Mouse (Mus musculus): ENCODE results near the gene Pttg1. TPM values are rescaled to one million over a fixed set of nuclear protein-coding genes. Genes with fewer than 3 reads are reported as not detected.

Gene Pttg1
- polyA plus RNA-seq, 1 experiment from 2014 or later = 57.5 TPM

DNA sequence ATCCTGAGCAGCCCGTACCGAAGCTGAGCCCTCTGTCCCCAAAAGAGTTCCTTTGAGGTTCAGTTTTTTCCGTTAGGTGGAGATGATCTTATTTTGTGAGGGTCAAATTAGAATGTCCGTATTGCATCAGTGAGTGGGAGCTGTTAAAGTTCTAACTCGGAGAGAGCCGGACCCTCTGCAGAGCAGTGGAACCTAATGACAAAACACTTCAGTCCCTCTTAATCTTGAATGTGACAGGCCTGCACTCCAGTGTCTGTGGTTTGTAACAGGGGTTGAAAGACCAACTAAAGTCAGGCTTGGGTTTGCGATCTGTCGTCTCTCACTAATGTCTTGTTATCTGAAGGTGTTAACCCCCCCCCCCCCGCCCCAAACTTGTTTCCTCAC lies 8.0 kb upstream of the Pttg1 start:
- H3K4me3 ChIP-seq = peak overlapping the region; percentile 88
- no peaks in the 10 kb centered on the region for H3K9me3 ChIP-seq (replicated peaks)
- peak; percentile 60 for ATAC-seq
- peak overlapping the region; percentile 76 for H3K27ac ChIP-seq
- peaks cover 20% of the 10 kb centered on the region for H3K36me3 ChIP-seq
- H3K4me1 ChIP-seq = peaks cover 10% of the 10 kb centered on the region
- H3K27me3 ChIP-seq (replicated peaks) = no peaks in the 10 kb centered on the region
- peak overlapping the region; percentile 72 for H3K9ac ChIP-seq
- H3K4me2 ChIP-seq = peak overlapping the region; percentile 79
- under 1% methylated on average over 9 of the region's 9 CpGs for WGBS (ENCODE audit: insufficient replicate concordance)

DNA sequence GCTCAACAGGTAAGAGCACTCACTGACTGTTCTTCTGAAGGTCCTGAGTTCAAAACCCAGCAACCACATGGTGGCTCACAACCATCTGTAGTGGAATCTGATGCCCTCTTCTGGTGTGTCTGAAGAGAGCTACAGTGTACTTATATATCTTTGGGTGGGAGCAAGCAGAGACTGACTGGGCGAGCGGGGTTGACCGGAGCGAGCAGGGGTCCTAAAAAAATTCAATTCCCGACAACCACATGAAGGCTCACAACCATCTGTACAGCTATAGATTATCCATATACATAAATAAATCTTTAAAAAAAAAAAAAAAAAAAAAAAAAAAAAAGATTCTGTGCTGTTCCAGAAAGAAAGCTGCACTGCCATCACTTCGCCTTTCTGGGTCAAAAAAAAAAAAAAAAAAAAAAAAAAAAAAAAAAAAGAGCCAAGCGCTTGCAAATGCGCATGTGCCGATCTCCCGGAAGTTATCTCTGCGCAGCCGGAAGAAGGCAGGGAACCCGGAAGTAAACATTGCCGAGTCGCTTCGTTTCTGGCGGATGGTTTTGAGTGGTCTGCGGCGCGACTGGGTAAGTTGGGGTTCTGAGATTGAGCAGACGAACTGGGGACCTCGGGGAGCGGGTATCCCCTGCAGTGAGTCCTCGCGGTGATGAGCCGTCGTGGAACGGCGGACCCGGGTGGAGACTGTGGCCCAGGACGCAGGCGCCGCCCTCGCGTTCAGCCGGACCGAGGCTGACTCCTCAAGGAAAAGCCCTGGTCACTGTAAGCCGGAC lies 7.4 kb upstream of the Pttg1 start, which contains the start of gene Slu7:
TSS of gene Slu7 (plus strand) at position 491 of the 770 bp plus-strand sequence.
- Histone ChIP-seq H3K27me3 (replicated peaks) (no peaks in the 10 kb centered on the region), H3K4me2 (peak within 1 kb of the TSS; percentile 79), H3K36me3 (peaks cover 14% of the 10 kb centered on the region), H3K9ac (peak within 1 kb of the TSS; percentile 72), H3K4me3 (peak within 1 kb of the TSS; percentile 88), H3K4me1 (peaks cover 10% of the 10 kb centered on the region), H3K27ac (peak within 1 kb of the TSS; percentile 76), H3K9me3 (replicated peaks) (no peaks in the 10 kb centered on the region)
- WGBS (ENCODE audit: insufficient replicate concordance) = 6% methylated on average over 38 of the region's 38 CpGs
- ATAC-seq = peak; percentile 88

DNA sequence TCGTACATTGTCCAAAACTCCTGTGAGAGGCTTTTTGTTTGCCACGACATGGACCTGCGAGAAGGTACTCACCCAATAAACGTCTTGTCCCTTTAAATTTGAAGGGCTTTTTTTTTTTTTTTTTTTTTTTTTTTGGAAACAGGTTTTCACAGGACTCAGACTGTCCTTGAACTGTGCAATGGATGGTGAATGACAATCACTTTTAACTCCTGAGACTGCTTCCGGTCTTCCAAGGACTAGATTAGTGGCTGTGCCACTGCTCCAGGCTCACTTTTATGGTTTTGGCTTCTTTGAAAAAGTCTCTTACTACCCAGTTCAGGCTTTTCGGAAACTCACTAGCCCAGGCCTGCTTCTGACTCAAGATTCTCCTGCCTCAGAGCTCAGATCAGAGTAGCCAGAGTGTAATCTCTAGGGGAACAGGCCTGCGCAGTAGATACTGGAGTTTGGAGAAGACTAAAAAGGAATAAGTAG lies 398 bp upstream of the Pttg1 start:
- peak overlapping the region; percentile 88 for H3K27ac ChIP-seq
- H3K4me1 ChIP-seq = peaks cover 15% of the 10 kb centered on the region
- 14% methylated on average over 7 of the region's 7 CpGs for WGBS (ENCODE audit: insufficient replicate concordance)
- no peaks in the 10 kb centered on the region for H3K27me3 ChIP-seq (replicated peaks)
- H3K9ac ChIP-seq = peak overlapping the region; percentile 77
- peak overlapping the region; percentile 73 for H3K4me2 ChIP-seq
- H3K9me3 ChIP-seq (replicated peaks) = no peaks in the 10 kb centered on the region
- peaks cover 25% of the 10 kb centered on the region for H3K36me3 ChIP-seq
- peak; percentile 66 for ATAC-seq
- peak overlapping the region; percentile 69 for H3K4me3 ChIP-seq

DNA sequence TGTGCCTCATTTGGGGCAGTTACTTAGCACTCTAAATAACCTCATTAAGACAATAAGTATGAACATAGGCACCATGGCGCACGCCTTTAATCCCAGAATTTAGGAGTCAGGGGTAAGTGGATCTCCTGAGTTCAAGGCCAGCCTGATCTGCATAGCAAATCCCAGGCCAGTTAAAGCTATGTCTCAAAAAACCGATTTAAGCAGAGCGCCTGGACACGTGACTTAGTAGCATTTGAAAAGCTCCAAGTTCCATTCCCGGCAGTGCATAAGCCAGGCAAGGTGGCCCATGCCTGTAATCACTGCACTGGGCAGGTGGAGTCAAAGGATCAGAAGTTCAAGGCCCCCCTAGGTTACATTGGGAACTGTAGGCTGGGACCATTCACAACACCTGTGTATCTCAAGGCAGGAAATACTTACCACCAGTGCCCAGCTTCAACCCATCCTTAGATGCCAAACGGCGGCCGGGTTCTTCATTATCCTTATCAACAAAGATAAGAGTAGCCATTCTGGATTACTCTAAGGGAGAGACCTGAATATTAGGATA lies 813 bp downstream of the Pttg1 start:
- no peak for ATAC-seq
- H3K4me1 ChIP-seq = peaks cover 15% of the 10 kb centered on the region
- H3K27ac ChIP-seq = no peak overlapping the region
- 69% methylated on average over 9 of the region's 9 CpGs for WGBS (ENCODE audit: insufficient replicate concordance)
- H3K27me3 ChIP-seq (replicated peaks) = no peaks in the 10 kb centered on the region
- peaks cover 29% of the 10 kb centered on the region for H3K36me3 ChIP-seq
- peak overlapping the region; percentile 69 for H3K4me3 ChIP-seq
- H3K9me3 ChIP-seq (replicated peaks) = no peaks in the 10 kb centered on the region
- peak overlapping the region; percentile 77 for H3K9ac ChIP-seq
- peak overlapping the region; percentile 73 for H3K4me2 ChIP-seq

DNA sequence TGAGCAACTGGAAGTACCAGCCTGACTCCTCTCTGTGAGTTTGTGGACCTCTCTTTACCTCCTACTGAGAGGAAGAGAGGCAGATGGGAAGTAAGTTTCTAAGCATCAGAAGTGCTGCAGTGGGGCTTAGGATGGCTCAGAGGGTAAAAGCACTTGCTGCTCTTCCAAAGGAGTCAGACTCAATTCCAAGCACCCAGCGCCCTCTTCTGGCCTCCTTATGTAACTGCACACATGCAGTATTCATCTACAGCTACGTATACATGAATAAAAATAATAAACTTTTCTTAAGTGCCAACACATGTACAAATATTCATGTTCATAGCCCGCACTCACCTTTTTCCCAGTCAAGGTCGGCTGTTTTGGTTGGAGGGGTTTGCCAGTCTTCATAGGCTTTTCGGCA lies 1.7 kb downstream of the Pttg1 start:
- 70% methylated on average over 5 of the region's 5 CpGs for WGBS (ENCODE audit: insufficient replicate concordance)
- peaks cover 15% of the 10 kb centered on the region for H3K4me1 ChIP-seq
- ATAC-seq = no peak

DNA sequence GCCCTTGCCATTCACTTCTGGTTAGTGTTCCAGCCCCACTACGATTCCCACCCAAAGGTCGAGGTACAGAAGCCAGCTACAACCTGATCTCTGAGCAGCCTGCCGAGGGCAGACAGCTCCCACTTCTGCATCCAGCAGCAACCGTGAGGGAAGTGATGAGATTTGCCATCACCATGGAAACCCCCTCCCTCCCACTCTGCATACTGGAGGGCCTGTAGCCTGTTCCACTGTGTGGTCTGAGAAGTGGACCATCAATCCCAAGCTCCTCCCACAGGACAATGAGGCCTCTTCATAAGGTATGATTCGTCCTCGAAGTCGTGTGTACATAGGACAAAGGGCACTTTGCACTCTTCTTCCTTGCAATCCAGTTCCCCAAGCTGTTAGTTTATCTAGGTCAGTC lies 8.8 kb downstream of the Pttg1 start:
- Histone ChIP-seq H3K9me3 (replicated peaks) (no peaks in the 10 kb centered on the region), H3K27ac (no peak overlapping the region), H3K27me3 (replicated peaks) (no peaks in the 10 kb centered on the region), H3K4me1 (no peaks in the 10 kb centered on the region), H3K36me3 (peaks cover 7% of the 10 kb centered on the region), H3K4me3 (no peak overlapping the region), H3K9ac (no peak overlapping the region), H3K4me2 (no peak overlapping the region)
- no peak for ATAC-seq
- WGBS (ENCODE audit: insufficient replicate concordance) = 54% methylated on average over 7 of the region's 7 CpGs

More for the DNA sequence above, 1.7 kb downstream of the Pttg1 start:
- H3K27me3 ChIP-seq (replicated peaks) = no peaks in the 10 kb centered on the region
- no peak overlapping the region for H3K4me2 ChIP-seq
- no peaks in the 10 kb centered on the region for H3K9me3 ChIP-seq (replicated peaks)
- H3K36me3 ChIP-seq = peaks cover 29% of the 10 kb centered on the region
- H3K9ac ChIP-seq = no peak overlapping the region
- no peak overlapping the region for H3K4me3 ChIP-seq
- no peak overlapping the region for H3K27ac ChIP-seq

DNA sequence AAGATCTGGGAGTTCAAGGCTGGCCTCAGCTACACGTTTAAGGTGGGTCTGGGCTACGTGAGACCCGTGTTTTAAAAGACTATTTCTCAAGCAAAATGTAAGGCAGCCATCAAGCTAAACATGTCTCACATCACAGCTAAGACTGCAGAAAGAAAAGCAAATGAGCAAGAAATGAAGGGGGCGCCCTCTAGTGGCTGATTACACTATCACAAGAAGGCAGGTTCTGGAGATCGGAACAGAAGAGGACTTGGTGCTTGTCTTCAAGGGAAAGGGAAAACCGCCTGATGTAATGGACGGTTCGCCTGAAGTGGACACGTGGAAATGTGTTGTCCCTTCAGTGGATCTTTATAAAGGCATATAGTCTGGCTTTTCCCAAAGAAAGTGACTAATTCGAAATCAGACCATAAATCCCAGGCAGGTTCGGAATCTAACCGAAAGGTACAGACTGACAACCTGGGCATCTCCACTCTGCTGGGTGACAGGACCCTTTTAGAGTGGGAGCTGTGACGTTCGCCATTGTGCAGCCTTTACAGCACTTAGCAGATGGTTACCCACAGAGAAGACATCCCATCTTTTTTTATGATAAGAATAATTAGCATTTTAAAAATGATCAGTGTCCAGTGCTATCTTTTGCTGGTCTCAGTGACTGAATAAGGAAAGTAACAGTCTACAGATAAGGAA lies 13.1 kb downstream of the Pttg1 start:
- Histone ChIP-seq H3K4me2 (no peak overlapping the region), H3K9ac (no peak overlapping the region), H3K9me3 (replicated peaks) (no peaks in the 10 kb centered on the region), H3K36me3 (no peaks in the 10 kb centered on the region), H3K4me3 (no peak overlapping the region), H3K27ac (no peak overlapping the region), H3K4me1 (no peaks in the 10 kb centered on the region), H3K27me3 (replicated peaks) (no peaks in the 10 kb centered on the region)
- no peak for ATAC-seq
- 22% methylated on average over 14 of the region's 14 CpGs for WGBS (ENCODE audit: insufficient replicate concordance)

DNA sequence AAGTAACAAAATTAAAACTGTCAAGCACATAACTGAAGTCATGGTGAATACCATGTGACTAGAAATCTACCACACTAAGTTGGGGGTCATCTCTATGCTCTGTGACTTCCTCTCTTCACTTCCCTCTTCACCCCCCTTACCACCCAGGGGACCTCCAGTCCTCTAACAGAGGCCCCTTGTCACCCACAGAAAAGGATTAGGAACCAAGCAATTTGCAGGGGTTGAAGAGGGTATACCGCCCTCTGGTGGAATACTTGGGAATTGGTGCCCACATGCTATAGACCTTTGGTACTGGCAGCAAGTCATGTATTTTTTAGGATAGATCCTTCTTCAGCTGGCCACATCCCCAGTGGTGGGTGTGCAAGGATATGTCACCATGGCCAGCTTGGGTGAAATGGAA lies 14.6 kb downstream of the Pttg1 start:
- no peak overlapping the region for H3K4me2 ChIP-seq
- H3K9me3 ChIP-seq (replicated peaks) = no peaks in the 10 kb centered on the region
- no peak overlapping the region for H3K9ac ChIP-seq
- H3K4me1 ChIP-seq = no peaks in the 10 kb centered on the region
- no peak for ATAC-seq
- no peak overlapping the region for H3K27ac ChIP-seq
- no peaks in the 10 kb centered on the region for H3K27me3 ChIP-seq (replicated peaks)
- H3K4me3 ChIP-seq = no peak overlapping the region
- no peaks in the 10 kb centered on the region for H3K36me3 ChIP-seq
- WGBS (ENCODE audit: insufficient replicate concordance) = 0% methylated on average over 1 of the region's 1 CpGs

DNA sequence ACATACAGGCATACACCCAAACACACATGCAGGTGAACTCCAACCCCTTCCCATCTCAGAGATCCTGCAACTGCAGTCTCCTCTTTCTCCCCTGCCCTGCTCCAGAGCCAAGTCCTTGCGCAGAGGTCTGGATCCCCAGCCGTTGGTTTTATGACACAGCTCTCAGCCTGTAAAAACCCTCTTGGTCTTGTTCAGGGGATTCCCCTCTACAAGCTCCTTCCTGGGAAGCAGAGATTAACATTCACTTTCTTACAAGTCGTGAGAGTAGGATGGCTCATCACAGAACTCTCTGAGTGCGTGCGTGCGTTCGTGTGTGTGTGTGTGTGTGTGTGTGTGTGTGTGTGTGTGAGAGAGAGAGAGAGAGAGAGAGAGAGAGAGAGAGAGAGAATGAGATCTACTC lies 15.8 kb downstream of the Pttg1 start:
- H3K4me2 ChIP-seq = no peak overlapping the region
- H3K9ac ChIP-seq = no peak overlapping the region
- 69% methylated on average over 7 of the region's 7 CpGs for WGBS (ENCODE audit: insufficient replicate concordance)
- H3K4me1 ChIP-seq = no peaks in the 10 kb centered on the region
- H3K9me3 ChIP-seq (replicated peaks) = no peaks in the 10 kb centered on the region
- H3K27ac ChIP-seq = no peak overlapping the region
- no peaks in the 10 kb centered on the region for H3K36me3 ChIP-seq
- H3K27me3 ChIP-seq (replicated peaks) = no peaks in the 10 kb centered on the region
- H3K4me3 ChIP-seq = no peak overlapping the region
- no peak for ATAC-seq

DNA sequence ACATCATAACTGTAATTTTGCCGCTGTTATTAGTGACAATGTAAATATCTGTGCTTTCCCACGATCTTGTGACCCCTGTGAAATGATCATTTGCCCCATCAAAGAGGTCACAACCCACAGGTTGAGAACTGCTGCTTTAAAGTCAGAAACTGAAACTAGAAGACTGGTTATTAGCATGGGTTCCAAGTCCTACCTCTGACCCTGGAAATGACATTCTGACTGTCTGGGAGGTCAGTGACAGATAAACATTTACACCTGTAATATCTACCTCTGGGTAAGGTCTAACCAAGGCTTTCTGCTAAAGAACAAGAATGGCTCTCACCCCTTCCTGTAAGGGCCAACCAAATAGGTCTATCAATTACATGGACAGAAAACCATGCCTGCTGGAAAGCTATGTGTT lies 17.2 kb downstream of the Pttg1 start:
- no peaks in the 10 kb centered on the region for H3K9me3 ChIP-seq (replicated peaks)
- no peak overlapping the region for H3K9ac ChIP-seq
- 62% methylated on average over 2 of the region's 2 CpGs for WGBS (ENCODE audit: insufficient replicate concordance)
- no peak overlapping the region for H3K4me2 ChIP-seq
- H3K4me1 ChIP-seq = no peaks in the 10 kb centered on the region
- H3K36me3 ChIP-seq = no peaks in the 10 kb centered on the region
- no peak for ATAC-seq
- no peak overlapping the region for H3K4me3 ChIP-seq
- H3K27ac ChIP-seq = no peak overlapping the region
- no peaks in the 10 kb centered on the region for H3K27me3 ChIP-seq (replicated peaks)

DNA sequence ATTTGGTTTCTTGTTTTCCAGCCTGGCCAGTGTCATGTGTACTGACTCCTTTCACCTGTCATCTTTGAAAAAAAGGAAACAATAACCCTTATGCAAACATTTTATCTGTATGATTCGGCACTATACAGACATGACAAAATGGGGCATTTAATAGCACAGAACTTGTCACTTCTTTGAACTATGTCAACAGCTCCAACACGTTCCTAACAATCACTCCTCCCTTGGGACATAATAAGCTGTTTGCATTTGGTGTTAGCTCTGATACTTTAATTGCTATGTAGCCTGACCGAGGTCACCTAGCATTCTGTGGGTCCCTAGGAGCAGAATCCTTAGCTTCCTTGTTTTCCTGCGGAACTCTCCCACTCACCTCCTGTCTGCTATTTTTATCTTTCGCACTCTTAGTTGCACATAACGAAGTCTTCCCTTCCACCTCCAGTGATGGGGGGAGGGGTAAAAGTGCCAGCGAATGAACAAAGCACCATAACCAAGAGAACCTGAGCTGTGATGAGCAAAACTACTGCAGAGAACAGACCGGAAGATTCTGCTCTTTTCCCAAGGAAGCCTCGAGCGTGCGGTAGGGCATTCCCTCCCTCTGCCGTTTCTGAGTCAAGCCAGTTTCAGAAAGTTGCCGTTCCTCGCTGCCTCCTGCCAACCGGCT lies 21.8 kb downstream of the Pttg1 start:
- H3K4me2 ChIP-seq = no peak overlapping the region
- no peak overlapping the region for H3K4me3 ChIP-seq
- no peak overlapping the region for H3K9ac ChIP-seq
- H3K27me3 ChIP-seq (replicated peaks) = no peaks in the 10 kb centered on the region
- no peak for ATAC-seq
- H3K36me3 ChIP-seq = no peaks in the 10 kb centered on the region
- no peaks in the 10 kb centered on the region for H3K4me1 ChIP-seq
- H3K27ac ChIP-seq = no peak overlapping the region
- WGBS (ENCODE audit: insufficient replicate concordance) = 72% methylated on average over 15 of the region's 15 CpGs
- no peaks in the 10 kb centered on the region for H3K9me3 ChIP-seq (replicated peaks)

DNA sequence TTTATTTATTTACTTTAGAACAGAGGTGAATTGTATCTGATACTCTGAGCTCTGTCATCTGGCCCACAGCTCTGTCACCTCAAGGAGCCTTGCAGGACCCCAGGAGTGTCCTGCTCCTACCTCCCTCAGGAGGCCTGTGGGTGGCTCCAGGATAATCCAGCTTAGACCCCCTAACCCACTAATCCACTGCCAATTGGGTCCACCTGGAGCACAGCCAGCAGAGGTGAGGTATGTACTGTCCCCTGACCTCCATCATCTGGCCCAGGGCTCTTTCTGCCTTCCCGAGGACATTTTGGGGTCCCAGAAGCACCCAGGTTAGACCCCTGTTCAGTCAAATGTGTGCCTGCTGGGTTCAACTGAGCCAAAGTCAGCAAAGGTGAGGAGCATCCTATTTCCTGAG lies 25.9 kb downstream of the Pttg1 start:
- ATAC-seq = no peak
- Histone ChIP-seq H3K27ac (no peak overlapping the region), H3K4me1 (no peaks in the 10 kb centered on the region), H3K36me3 (no peaks in the 10 kb centered on the region), H3K4me2 (no peak overlapping the region), H3K9ac (no peak overlapping the region), H3K4me3 (no peak overlapping the region), H3K27me3 (replicated peaks) (no peaks in the 10 kb centered on the region), H3K9me3 (replicated peaks) (no peaks in the 10 kb centered on the region)
- 73% methylated on average over 1 of the region's 1 CpGs for WGBS (ENCODE audit: insufficient replicate concordance)

Data from liver, embryonic 12.5 days (tissue).